Mouse (Mus musculus) erythroblast, embryonic 14.5 days (primary cell): Measurements from ENCODE around the gene Dnajb14.

Experiments
- GATA1 ChIP-seq: IDR thresholded peaks from 2 replicates; pipeline ENCODE4 v1.6.1; 2012; ENCODE audit warnings: low read length, inconsistent platforms, mixed read lengths
- TAL1 ChIP-seq: IDR thresholded peaks from 3 replicates; pipeline ENCODE4 v1.6.1; 2012; ENCODE audit warnings: low read length, inconsistent platforms, mixed read lengths

GRCm38 (mm10) chr3:137827678-137828077 is 39.8 kb upstream of the Dnajb14 start:
- TF ChIP-seq GATA1 = no peak
- TF ChIP-seq TAL1 = no peak
